Mouse (Mus musculus) CD4-positive, CD25-positive, alpha-beta regulatory T cell, adult 4 months (primary cell): Measurements from ENCODE around the gene Tmem63a. TPM values are rescaled to one million over a fixed set of nuclear protein-coding genes. Genes with fewer than 3 reads are reported as not detected.
"Not testable (repeated sequence)": the region's sequence is repeated elsewhere in the genome, so short reads cannot be mapped to it uniquely, and the experiment has no call there.

Experiments used
- ATAC-seq: one replicate; pipeline ENCODE4 v1.8.0; 2017
- polyA plus RNA-seq, 2 experiments: library from polyadenylated mRNA; unstranded; fragments of 100-300 nt; shearing (Covaris generic); gene quantifications; one replicate each; pipeline ENCODE4 v1.2.1; 2017

Tmem63a gene
- polyA plus RNA-seq, 2 experiments from 2014 or later = 17.2 to 34.7 TPM

DNA sequence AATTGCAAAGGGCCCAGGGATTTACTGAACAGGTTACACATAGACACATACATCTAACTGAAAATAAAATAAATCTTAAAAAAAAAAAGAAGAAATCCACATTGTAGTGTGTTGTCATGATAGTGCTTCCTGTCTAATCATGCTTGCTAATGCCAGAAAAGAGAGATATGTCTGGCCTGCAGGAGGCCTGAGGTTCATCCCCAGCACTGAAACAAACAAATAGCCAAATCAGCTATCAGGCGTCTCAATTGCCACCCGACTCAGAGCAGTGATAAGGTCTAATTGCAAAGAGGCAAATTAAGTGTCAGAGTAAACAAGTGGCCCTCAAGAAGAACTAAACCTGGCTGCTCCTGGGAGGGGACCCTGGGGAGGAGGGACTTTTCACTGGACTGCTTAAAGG, 12.5 kb upstream of the Tmem63a start:
- no peak for ATAC-seq

- no peak for ATAC-seq
These were observed 11.0 kb upstream of the Tmem63a start for GRCm38 (mm10) chr1:180931106-180931505.

- ATAC-seq = no peak
These were observed 8.5 kb upstream of the Tmem63a start for GRCm38 (mm10) chr1:180933659-180934058.

DNA sequence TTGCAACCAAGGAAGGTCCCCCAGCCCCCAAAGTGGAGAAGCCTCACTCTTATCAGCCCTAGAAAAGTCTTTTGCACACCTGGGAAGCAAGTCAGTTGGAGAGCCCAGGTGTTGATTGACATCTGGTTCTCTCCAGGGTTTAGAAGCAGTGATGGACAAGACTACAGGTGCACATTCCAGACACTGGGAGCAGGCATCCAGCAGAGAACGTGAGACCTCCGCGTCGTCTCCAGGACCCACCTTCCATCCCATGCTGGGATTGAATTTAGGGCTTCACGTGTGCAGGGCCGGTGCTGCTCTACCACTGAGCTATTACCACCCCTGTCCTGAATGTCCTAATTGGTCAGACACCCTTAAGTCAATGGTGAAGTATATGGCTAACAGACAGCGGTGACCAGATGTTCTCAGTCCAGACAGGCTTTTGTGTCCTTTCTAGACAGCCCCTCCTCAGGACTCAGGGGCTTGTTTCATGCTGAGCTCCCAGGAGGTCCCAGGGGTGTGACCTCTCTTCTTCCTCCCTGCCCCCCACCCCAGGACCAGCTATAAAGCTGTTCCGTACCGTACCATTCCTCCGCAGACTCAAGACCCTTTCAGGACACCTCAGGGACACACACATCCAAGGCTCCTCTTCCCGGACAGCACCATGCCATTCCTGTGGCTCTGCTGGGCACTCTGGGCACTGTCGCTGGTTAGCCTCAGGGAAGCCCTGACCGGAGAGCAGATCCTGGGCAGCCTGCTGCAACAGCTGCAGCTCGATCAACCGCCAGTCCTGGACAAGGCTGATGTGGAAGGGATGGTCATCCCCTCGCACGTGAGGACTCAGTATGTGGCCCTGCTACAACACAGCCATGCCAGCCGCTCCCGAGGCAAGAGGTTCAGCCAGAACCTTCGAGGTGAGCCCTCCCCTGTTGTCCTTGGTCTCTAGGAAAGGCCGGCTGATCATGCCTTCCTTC, 7.4 kb upstream of the Tmem63a start, which contains the start of gene Lefty1:
Lefty1 (plus strand) TSS at position 556 of the 953 bp plus-strand sequence.
- no peak for ATAC-seq

DNA sequence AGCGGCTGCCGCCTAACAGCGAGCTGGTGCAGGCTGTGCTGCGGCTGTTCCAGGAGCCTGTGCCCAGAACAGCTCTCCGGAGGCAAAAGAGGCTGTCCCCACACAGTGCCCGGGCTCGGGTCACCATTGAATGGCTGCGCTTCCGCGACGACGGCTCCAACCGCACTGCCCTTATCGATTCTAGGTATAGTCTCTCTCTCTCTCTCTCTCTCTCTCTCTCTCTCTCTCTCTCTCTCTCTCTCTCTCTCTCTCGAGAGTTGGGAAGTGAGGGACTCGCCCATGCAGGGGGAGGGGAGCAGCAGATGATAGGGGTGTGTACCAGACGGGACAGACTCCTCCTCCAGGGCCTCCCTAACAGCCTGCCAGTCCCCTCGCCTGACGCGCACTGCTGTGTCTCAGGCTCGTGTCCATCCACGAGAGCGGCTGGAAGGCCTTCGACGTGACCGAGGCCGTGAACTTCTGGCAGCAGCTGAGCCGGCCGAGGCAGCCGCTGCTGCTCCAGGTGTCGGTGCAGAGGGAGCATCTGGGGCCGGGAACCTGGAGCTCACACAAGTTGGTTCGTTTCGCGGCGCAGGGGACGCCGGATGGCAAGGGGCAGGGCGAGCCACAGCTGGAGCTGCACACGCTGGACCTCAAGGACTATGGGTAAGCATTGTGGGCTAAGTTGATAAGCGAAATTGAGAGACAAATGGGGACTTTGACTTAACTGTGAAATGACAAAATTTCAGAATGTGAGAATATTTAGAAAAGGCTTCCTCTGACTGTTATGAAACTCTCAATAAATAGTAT, 5.3 kb upstream of the Tmem63a start:
- peak; percentile 70 for ATAC-seq

GRCm38 (mm10) chr1:180937631-180938030, 4.5 kb upstream of the Tmem63a start:
- ATAC-seq = not testable (repeated sequence)

DNA sequence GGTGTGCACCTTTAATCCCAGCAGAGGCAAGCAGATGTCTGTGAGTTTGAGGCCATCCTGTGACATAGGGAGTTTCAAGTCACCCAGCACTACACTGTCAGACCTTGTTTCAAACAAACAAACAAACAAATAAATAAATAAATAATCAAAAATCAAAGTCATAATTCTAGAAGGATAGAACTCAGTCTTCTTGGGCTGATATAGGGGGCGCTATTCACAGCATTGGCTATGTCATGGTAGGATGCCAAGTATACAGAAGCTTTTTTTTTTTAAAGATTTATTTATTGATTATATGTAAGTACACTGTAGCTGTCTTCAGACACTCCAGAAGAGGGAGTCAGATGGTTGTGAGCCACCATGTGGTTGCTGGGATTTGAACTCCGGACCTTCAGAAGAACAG, 3.4 kb upstream of the Tmem63a start:
- ATAC-seq = not testable (repeated sequence)

DNA sequence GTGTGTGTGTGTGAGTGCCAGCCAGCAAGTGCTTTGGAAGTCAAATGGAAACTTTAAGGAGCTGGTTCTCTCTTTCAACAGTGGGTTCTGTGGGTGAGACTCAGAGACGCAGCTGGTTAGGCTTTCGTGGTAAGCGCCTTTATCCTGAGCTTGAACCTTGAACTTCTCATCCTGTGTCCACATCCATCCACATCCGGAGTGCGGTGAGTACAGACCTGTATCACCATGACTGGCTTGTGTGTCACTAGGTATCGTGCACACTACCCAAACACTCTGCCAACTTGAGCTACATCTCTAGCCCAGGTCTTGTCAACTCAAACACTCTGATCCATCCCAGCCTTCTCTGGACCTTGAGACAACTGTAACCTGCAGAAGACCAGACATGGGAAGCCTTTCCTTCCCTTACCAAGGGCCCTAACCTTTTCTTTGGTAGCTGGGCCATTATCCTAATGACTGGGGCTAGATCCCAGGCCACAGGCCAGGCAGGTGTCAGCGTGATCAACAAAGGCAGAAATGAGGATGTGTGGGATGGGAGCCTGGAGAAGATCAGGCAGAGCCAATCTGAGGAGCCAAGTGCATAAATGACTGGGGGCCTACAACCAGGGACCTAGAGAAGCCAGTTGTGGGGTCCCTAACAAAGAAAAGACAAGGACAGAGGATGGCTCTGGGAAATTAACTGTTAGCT, 1.2 kb upstream of the Tmem63a start:
- ATAC-seq = no peak

DNA sequence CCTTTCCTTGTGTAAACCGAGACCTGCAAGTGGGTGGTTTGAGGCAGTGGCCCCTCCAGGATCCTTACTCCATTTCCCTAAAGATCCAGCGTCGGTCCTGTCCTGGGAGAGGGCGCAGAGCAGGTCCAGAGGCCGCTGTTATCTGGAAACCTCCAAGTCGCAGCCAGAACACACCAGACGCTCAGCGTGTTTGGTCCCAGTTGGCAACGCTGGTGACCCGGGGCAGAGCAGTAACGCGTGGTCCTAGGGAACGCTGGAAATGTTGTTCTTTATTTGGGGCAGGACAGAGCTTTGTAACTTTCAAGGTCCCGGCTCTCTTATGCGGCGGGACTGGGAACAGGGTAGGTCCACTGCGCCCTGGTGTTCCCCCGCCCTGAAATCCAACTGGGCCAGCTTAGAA, 418 bp upstream of the Tmem63a start:
- ATAC-seq = no peak

DNA sequence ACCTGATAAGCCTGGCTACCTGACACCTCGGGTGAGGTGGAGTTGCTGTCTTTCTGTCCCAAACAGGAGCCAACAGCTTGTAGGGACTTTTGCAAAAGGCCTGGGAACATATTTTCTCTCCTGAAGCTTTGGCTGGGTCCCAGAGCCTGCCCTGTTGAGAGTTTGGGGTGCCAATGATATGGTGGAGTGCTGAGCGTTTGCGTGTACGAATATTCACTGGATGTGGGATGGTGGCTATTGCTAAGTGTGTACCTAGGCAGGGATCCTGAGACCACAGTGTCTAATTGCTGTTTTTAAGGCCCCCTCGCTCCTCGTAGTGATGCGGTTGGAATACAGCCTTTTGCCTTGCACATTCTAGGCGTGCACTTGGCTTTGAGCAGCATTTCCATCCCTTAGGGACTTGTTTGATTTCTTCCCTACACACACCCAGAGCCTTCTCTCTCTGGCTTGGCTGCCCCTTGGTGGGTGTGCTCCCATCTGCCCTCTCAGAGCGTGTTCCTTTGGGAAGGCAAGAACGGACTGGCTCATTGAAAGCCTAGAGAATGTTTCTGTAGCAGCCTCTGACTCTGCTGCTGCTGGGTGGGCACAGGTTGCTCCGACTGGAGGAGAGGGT, 994 bp downstream of the Tmem63a start:
- ATAC-seq = no peak

DNA sequence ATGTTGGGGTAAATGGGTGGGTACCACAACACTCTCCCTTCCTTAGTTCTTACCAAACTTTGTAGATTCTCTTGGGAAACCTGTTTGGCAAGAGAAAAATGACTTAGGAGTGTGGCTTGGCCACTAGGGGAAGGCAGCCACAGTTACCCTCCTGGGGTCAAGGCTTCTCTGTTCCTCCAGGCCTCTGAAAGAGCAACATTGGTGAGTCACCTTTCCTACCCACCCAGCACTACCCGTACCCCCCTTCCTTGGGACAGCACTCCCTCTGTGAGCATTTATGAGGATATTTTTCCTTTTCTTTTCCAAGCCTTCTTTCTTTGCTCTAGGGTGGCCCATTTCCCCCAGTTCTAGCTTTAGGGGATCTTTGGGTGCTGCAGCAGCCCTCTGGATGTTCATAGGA, 1.8 kb downstream of the Tmem63a start:
- ATAC-seq = no peak

GRCm38 (mm10) chr1:180944553-180944952, 2.4 kb downstream of the Tmem63a start:
- ATAC-seq = no peak

GRCm38 (mm10) chr1:180945001-180945980, 3.1 kb downstream of the Tmem63a start:
- ATAC-seq = peak; percentile 42

- ATAC-seq = no peak
These were observed 4.3 kb downstream of the Tmem63a start for GRCm38 (mm10) chr1:180946448-180946847.

DNA sequence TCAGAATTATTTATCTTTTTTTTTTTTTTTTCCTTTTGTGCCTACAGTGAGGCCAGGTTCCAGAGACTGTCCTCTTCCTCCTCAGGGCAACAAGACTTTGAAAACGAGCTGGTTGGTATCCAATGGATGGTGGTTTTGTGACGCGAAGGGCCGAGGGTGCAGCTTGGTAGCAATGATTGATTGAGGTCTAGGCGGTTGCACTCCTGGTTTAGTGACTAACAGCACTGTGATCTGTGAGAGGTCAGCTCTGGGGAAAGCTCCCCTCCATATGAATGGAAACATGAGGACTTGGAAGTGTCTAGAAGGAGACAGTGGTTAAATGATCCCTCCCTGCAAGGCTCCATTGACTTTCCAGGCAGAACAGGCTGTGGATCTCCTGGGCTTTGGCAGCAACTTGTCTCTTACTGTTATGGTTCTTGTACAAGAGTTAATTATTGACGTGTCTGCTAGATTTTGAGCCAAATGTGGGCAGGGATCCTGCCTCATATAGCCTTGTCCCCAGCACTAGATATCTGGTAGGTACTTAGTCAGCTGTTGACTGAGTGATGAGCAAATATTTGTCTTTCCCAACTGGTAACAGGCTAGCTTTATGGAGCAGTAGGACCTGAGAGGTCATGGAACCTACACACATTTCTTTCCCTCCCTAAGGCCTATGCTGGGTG, 10.1 kb downstream of the Tmem63a start:
- ATAC-seq = no peak

GRCm38 (mm10) chr1:180952808-180953207, 10.7 kb downstream of the Tmem63a start:
- ATAC-seq = no peak

- ATAC-seq = peak; percentile 71
These were observed 14.3 kb downstream of the Tmem63a start for GRCm38 (mm10) chr1:180956401-180956800.

DNA sequence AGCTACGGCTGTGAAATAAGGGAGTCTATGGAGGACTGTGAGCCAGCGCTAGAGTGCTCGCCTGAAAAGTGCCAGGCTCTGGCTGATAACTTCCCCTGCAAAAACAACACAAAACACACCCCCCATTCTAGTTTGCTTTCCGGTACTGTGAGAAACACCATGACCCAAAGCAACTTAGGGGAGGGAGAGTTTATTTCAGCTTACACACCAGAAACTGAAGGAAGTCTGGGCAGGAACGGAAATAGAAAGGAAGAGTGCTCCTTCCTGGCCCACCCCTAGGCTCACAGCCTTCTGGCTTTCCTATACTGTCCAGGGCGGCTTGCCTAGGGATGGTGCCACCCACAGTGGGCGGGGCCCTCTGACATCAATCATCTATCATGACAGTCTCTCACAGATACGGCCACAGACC, 14.8 kb downstream of the Tmem63a start:
- ATAC-seq = no peak

GRCm38 (mm10) chr1:180957989-180958388, 15.8 kb downstream of the Tmem63a start:
- no peak for ATAC-seq

DNA sequence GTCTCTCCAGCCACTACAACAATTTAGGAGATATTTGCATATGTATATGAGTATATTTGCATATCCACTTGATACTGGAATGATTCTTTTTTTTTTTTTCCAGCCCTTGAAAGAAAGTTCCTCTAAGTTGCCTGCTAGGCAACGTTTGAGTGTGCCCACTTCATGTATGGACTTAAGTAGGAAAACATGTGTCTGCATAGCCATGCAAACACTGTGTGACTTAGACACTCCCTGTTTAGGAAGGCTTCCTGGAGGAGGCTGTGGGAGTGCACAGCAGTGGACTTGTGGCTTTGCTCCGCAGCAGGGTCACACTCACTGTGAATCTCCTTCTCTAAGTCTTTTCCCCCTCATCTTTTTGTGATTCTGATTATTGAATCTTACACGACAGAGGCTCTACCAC, 16.7 kb downstream of the Tmem63a start:
- no peak for ATAC-seq

- no peak for ATAC-seq
These were observed 23.6 kb downstream of the Tmem63a start for GRCm38 (mm10) chr1:180965786-180966185.
